Mouse (Mus musculus) embryonic fibroblast, embryonic 13.5 days (primary cell): ENCODE measurements around the gene Syne2.

Source experiments
- CTCF ChIP-seq: IDR thresholded peaks from 2 replicates; pipeline ENCODE4 v1.5.1; 2011; ENCODE audit warnings: mild to moderate bottlenecking, control low read depth, low read length, moderate library complexity, borderline replicate concordance; ENCODE audit not compliant: insufficient read depth
- POLR2A ChIP-seq: IDR thresholded peaks from 2 replicates; pipeline ENCODE4 v1.6.1; 2011; ENCODE audit warnings: low read depth, mild to moderate bottlenecking, control low read depth, low read length, moderate library complexity

- TF ChIP-seq POLR2A (no peak), CTCF (no peak)
These were observed 230.0 kb downstream of the Syne2 start for GRCm38 (mm10) chr12:76047921-76048320.
